Mouse (Mus musculus): ENCODE measurements around the gene Fbxw9. TPM values are rescaled to one million over a fixed set of nuclear protein-coding genes. Genes with fewer than 3 reads are reported as not detected.

Fbxw9 gene
- total RNA-seq (2021), result 10 to 100 TPM; 19.3 to 19.8 TPM
- long read RNA-seq, transcript Fbxw9-201 (10 exons, 1,907 nt), result major isoform, 10 of 18 reads
- long read RNA-seq, partial matches to known transcripts, result 2 of 18 reads
- long read RNA-seq, other reads (novel, unspliced or antisense), result 4 of 18 reads

- peak; percentile 87 to 97 for DNase-seq (ENCODE audit: low spot score in 2 of 2)
Observed at GRCm38 (mm10) chr8:85059879-85060616, at the start of gene Fbxw9. Gene Fbxw9, plus strand, starts transcription at chr8:85060055.

- no peak for DNase-seq (ENCODE audit: low spot score in 2 of 2)
Observed at GRCm38 (mm10) chr8:85011242-85011641, 48.6 kb upstream of the Fbxw9 start.

DNA sequence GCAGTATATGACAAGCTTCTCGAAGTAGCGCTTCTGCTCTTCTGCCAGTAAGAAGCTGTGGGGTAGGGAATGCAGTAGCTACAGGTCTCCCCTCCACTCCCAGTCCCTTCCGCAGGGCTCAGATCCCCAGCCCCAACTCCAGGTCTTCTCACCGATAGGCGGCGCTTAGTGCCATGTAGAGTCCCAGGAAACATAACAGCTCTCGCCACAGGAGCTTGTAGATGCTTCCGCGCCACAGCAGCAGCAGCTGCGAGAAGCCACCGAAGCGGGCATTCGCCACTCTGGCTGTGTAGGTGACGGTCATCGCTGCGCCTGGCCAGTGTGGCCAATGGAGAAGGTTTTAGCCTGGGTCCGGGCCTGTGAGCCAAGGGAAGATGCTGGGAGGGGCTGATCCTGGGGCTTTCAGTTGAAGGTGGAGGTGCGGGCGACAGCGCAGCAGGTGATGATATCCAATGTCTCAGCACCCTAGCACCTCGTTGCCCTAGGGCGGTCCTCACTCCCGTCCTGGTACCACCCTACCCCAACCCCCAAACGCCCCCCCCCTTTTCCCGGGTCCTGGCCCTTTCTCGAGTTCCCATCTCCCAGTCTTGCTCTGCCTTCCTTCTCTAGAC lies 46.5 kb upstream of the Fbxw9 start:
- DNase-seq (ENCODE audit: low spot score in 2 of 2), result peak in 1 of 2 experiments; percentile 87

- no peak for DNase-seq (ENCODE audit: low spot score in 2 of 2)
Observed at GRCm38 (mm10) chr8:85014431-85014830, 45.4 kb upstream of the Fbxw9 start, which contains the start of gene Best2. Gene Best2, minus strand, starts transcription at chr8:85014531.

DNA sequence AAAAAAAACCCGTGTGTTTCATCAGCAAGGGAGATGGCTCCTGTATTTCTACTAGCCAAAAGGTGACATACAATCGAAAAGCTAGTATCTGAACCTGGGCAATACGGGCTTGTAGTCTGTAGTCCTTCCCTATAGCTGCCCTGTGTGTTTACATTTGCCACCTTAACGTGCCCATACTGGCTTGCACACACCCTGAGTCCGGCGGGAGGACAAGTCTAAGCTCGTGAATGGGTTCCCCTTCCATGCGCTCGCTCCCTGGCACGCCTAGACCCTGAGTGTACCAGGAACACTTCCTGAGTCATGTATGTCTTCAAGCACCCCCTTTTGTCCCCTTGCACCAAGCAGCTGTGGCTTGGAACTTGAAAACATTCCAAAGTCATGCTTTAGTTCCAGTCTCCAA lies 43.1 kb upstream of the Fbxw9 start:
- DNase-seq (ENCODE audit: low spot score in 2 of 2), result no peak

GRCm38 (mm10) chr8:85017209-85017608 lies 42.6 kb upstream of the Fbxw9 start:
- DNase-seq (ENCODE audit: low spot score in 2 of 2), result no peak

DNA sequence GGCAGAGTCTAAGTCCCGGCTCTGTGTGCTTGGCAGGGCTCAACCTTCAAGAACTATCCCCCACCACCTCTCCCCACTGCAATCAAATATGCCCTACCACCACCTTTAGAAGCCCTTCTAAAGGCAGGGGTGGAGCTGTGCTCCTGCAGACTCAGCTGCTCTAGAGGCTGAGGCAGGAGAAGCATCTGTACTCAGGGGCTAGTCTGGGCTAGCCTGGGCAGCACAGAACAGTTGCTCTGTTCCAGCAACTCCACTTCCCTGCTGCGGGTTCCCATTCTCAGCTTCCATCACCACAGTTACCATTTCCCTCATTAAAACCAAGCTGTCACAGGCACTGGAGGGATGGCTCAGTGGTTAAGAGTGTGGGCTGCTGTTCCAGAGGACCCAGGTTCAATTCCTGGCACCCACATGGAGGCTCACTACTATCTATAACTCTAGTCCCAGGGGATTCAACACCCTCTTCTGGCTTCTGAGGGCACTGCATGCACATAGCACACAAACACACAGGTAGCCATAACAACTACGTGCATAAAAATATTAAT lies 38.3 kb upstream of the Fbxw9 start:
- DNase-seq (ENCODE audit: low spot score in 2 of 2), result no peak

GRCm38 (mm10) chr8:85023846-85024245 lies 36.0 kb upstream of the Fbxw9 start:
- DNase-seq (ENCODE audit: low spot score in 2 of 2), result no peak

DNA sequence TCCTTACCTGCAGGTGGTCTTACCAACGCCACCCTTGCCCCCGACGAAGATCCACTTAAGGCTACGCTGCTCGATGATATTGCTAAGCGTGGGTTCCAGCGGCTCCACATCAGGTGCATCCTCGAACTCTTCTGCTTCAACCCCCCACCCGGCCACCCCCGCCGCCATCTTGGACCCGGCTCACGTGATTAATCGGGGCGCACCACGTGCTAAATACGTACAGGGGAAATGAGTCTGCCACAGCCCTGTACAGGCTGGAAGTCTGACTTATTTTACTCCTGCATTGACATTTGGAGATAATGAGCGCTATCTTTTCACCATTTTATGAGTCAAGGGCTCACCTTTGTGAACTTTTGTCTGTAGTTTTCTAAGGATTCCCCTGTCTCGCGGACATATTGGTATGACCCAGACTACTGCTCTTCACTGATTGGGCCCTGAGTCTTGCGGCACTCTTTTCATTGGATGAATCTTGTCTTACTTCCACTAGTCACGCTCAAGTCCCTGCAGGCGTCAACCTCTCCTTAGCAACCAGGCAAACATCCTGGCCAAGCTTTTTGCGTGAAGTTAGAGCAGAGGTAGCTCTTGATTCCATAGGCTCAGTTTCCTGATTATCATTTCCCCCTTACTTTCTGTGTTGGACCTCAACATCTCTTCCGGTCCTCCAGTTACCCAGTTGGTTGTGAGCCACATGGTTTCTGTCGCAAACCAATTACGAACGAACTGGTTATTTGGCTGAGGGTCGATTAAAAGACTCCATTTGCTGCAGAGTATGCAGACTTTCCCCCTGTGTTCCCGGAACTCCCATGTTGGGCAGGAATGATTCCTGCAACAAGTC lies 34.5 kb upstream of the Fbxw9 start, which contains the start of gene Asna1:
TSS of gene Asna1 (minus strand) at position 184 of the 835 bp plus-strand sequence.
- peak; percentile 80 to 93 for DNase-seq (ENCODE audit: low spot score in 2 of 2)

DNA sequence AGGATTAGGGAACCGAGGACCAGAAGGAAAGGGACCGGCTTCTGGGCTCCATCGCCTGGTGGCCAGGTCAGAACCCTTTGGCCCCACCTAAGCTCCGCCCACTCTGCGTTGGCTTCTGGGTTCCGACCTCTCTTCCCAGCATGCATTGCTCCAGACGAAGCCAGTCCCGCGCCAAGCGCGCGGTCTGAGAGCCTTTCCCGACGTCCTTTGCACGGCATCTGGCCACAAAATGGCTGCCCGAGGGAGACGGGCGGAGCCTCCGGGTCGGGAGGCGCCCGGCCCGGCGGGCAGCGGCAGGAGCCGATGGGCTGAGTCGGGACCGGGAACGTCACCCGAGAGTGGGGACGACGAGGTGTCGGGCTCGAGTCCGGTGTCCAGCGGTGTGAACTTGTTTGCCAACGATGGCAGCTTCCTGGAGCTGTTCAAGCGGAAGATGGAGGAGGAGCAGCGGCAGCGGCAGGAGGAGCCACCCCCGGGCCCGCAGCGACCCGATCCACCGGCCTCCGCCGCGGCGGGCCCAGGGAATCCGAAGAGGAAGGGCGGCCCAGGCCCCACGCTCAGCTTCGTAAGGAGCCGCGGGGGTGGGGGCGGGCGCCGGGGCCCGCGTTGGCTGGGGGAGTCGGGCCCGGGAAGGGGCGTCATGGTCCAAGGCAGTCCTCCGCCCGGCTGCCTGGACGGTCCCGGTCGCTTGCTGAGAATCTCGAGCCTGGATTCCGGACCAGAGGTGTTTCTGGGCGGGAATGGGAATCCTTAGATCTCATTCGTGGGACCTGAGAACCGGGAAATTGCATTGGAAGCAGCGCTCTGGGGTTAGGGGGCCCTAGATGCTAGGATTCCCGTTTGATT lies 33.0 kb upstream of the Fbxw9 start, which contains the start of gene Trir:
TSS of gene Trir (plus strand) at position 154 of the 846 bp plus-strand sequence.
- peak; percentile 93 to 97 for DNase-seq (ENCODE audit: low spot score in 2 of 2)

DNA sequence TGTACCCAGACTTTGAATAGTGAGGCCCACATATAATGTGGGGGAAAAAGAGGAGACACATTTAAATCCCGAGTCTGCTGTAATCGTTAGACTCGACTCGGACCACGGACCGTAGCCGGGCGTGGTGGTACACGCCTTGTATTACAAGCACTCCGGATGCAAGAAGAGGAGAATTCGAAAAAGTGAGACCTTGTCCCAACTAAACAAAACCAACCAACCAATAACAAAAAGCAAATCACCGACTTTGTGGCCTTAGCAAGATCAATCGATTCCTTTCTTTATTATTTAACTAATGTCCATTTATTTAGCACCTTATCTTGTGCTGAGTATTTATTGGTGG lies 32.4 kb upstream of the Fbxw9 start:
- no peak for DNase-seq (ENCODE audit: low spot score in 2 of 2)

DNA sequence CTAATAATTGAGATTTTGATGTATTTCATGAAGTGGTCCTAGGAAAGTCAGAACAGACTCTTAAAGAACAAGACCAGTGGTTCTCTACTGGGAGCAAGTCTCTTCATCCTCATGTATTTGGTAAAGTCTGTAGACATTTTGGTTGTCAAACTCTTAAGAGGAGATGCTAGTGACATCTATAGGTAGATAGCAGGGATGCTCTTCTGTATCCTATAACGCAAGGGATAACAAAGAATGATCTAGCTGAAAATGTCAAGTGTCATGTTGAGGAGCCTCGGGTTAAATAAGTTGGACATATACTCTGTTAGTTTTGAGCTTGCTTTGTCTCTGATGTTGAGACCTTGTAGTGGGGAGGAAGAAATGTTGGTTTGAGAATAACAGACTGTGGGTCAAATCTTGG lies 31.9 kb upstream of the Fbxw9 start:
- DNase-seq (ENCODE audit: low spot score in 2 of 2), result no peak

DNA sequence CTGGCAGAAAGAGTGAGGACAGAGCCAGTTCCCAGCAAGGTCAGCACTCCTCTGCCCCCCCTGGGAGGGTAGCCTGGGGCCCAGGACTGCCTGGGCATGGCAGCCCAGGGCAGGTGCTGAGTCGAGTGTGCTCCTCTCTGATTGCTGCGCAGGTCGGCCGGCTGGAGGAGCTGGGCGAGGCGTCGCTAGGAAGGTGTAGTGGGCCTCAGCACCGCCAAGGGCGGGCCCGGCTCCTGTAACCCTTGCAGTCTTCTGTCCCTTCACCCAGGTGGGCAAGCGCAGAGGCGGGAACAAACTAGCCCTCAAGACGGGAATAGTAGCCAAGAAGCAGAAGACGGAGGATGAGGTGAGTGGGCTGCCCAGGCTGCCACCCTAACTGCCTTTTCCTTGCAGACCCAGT lies 30.6 kb upstream of the Fbxw9 start:
- DNase-seq (ENCODE audit: low spot score in 2 of 2), result no peak

GRCm38 (mm10) chr8:85032622-85033311 lies 27.1 kb upstream of the Fbxw9 start:
- DNase-seq (ENCODE audit: low spot score in 2 of 2), result no peak

DNA sequence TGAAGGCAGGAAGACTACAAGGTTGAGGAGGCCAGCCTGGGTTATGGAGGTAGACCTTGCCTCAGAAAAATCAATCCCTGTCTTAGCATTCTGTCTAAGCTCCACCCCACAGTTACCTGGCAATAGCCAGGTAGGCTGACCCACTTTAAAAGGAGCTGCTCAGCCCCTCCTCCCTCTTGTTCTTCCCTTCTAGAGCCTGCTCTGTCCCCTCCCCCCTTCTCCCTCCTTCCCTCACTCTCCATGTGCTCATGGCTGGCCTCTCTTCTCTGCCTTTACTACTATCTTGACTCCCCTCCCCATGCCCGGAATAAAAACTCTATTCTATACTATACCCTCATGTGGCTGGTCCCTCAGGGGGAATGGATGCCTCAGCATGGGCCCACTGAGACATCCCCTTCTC lies 26.0 kb upstream of the Fbxw9 start:
- no peak for DNase-seq (ENCODE audit: low spot score in 2 of 2)

- DNase-seq (ENCODE audit: low spot score in 2 of 2), result peak in 1 of 2 experiments; percentile 77
Observed at GRCm38 (mm10) chr8:85034764-85035163, 25.1 kb upstream of the Fbxw9 start.

- no peak for DNase-seq (ENCODE audit: low spot score in 2 of 2)
Observed at GRCm38 (mm10) chr8:85035165-85035727, 24.6 kb upstream of the Fbxw9 start.

- no peak for DNase-seq (ENCODE audit: low spot score in 2 of 2)
Observed at GRCm38 (mm10) chr8:85035728-85036310, 24.0 kb upstream of the Fbxw9 start.

GRCm38 (mm10) chr8:85036381-85036717 lies 23.5 kb upstream of the Fbxw9 start:
- DNase-seq (ENCODE audit: low spot score in 2 of 2), result no peak
